Mouse (Mus musculus) neural tube, embryonic 14.5 days (tissue): ENCODE data around the gene Sorbs2. TPM values are rescaled to one million over a fixed set of nuclear protein-coding genes. Genes with fewer than 3 reads are reported as not detected.

ENCODE experiments used
- ATAC-seq: fragments of 200-750 bp; cut with Nextera tagmentation; 2 replicates; pipeline ENCODE4 v1.8.0; 2017; ENCODE audit warnings: low read depth, mild to moderate bottlenecking, moderate TSS enrichment, moderate library complexity
- H3K27ac ChIP-seq: fragments of 300-500 bp; sonication (generic); 2 replicates; pipeline ENCODE4 v1.5.1; 2014; ENCODE audit warnings: low read depth, mild to moderate bottlenecking, control low read depth, low read length, moderate library complexity, mixed read lengths
- H3K27me3 ChIP-seq: fragments of 300-500 bp; sonication (generic); 2 replicates; pipeline ENCODE4 v1.6.1; 2014; ENCODE audit warnings: low read length; ENCODE audit not compliant: control insufficient read depth, insufficient read depth
- H3K36me3 ChIP-seq: fragments of 300-500 bp; sonication (generic); 2 replicates; pipeline ENCODE4 v1.6.1; 2014; ENCODE audit warnings: low read length, mixed read lengths; ENCODE audit not compliant: control insufficient read depth, insufficient read depth
- H3K4me1 ChIP-seq: fragments of 300-500 bp; sonication (generic); 2 replicates; pipeline ENCODE4 v1.6.1; 2014; ENCODE audit warnings: low read length; ENCODE audit not compliant: control insufficient read depth, insufficient read depth
- H3K4me2 ChIP-seq: fragments of 300-500 bp; sonication (generic); 2 replicates; pipeline ENCODE4 v1.6.1; 2014; ENCODE audit warnings: mild to moderate bottlenecking, low read depth, low read length, control low read depth
- H3K4me3 ChIP-seq: fragments of 300-500 bp; sonication (generic); 2 replicates; pipeline ENCODE4 v1.5.1; 2014; ENCODE audit warnings: low read depth, low read length, control low read depth, mixed read lengths
- H3K9ac ChIP-seq: fragments of 300-500 bp; sonication (generic); replicated peaks from 2 replicates; pipeline ENCODE4 v1.6.1; 2014; ENCODE audit warnings: low read depth, mild to moderate bottlenecking, control low read depth, low read length, mixed read lengths
- H3K9me3 ChIP-seq: fragments of 300-500 bp; sonication (generic); 2 replicates; pipeline ENCODE4 v1.6.1; 2016; ENCODE audit warnings: low read length; ENCODE audit not compliant: control insufficient read depth
- WGBS: fragments of 180-500 bp; shearing (Covaris S2); extraction: QIAGEN DNeasy Blood & Tissue Kit; methylation state at CpG from one replicate; pipeline ENCODE4 v1.1.7; 2014; 5-methylcytosine and 5-hydroxymethylcytosine counted together
- polyA plus RNA-seq: library from polyadenylated mRNA; unstranded; fragments of >200 nt; fragmentation: Nextera tagmentation; extraction: Ambion mirVana; gene quantifications from 2 replicates; pipeline ENCODE4 v1.2.1, GENCODE M21; 2014

Sorbs2 gene
- polyA plus RNA-seq, 1 experiment from 2014 or later: 83.2 TPM

GRCm38 (mm10) chr8:45675821-45676279, 168.3 kb downstream of the Sorbs2 start:
- no peak overlapping the region for H3K4me2 ChIP-seq
- ATAC-seq: peak; percentile 73
- H3K27me3 ChIP-seq: no peaks in the 10 kb centered on the region
- H3K4me3 ChIP-seq: no peak overlapping the region
- H3K4me1 ChIP-seq: peaks cover 6% of the 10 kb centered on the region; the same call in 1 of the 2 replicates
- H3K9me3 ChIP-seq: no peaks in the 10 kb centered on the region
- no peak overlapping the region for H3K9ac ChIP-seq
- peak overlapping the region; percentile 62; the same call in 1 of the 2 replicates for H3K27ac ChIP-seq
- WGBS: 12% methylated on average over 6 of the region's 6 CpGs
- H3K36me3 ChIP-seq: no peaks in the 10 kb centered on the region

DNA sequence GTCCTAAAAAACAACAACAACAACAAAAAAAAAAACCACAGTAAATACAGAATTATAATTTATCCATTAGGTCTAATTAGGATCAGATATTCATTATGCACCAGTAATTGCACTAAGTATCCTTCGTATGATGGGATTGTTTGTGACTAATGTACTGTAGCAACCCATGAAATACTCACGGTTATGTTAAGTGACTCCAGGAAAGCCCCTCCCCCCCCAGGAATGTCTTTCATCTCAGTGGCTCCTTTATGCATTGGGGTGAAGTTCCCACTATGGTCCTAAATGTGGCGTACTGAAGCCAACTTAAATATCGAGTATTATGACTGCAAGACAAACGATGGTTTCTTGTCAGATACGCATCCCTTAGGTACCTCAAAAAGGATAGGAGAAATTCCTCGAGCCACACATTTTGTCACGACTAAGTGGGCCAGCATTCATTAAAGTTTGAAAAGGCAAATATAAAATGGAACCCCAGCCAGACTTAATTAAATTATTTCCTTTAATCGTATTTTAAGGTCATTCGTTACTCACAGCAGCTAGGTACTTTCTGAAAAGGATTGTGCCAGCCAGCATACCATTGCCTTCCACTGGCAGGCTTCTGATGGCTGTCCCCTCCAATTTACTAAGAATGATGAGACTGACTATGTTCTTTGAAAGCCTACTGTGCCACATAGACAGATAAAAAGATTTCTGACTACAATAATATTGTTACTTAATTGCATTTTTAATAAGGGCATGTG, 169.7 kb downstream of the Sorbs2 start:
- Histone ChIP-seq H3K27me3 (no peaks in the 10 kb centered on the region), H3K27ac (no peak overlapping the region), H3K4me3 (no peak overlapping the region), H3K4me2 (no peak overlapping the region), H3K9ac (no peak overlapping the region), H3K4me1 (peaks cover 6% of the 10 kb centered on the region; the same call in 1 of the 2 replicates), H3K36me3 (no peaks in the 10 kb centered on the region), H3K9me3 (no peaks in the 10 kb centered on the region)
- WGBS: 26% methylated on average over 10 of the region's 10 CpGs
- no peak for ATAC-seq

GRCm38 (mm10) chr8:45677854-45678241, 170.3 kb downstream of the Sorbs2 start:
- Histone ChIP-seq H3K9me3 (no peaks in the 10 kb centered on the region), H3K27ac (no peak overlapping the region), H3K4me3 (no peak overlapping the region), H3K9ac (no peak overlapping the region), H3K4me1 (peaks cover 6% of the 10 kb centered on the region; the same call in 1 of the 2 replicates), H3K36me3 (no peaks in the 10 kb centered on the region), H3K27me3 (no peaks in the 10 kb centered on the region), H3K4me2 (no peak overlapping the region)
- no peak for ATAC-seq
- WGBS: 32% methylated on average over 3 of the region's 3 CpGs

- Histone ChIP-seq H3K36me3 (no peaks in the 10 kb centered on the region), H3K9ac (no peak overlapping the region), H3K4me2 (no peak overlapping the region), H3K4me1 (no peaks in the 10 kb centered on the region; the same call in 1 of the 2 replicates), H3K27me3 (no peaks in the 10 kb centered on the region), H3K27ac (no peak overlapping the region), H3K4me3 (no peak overlapping the region), H3K9me3 (no peaks in the 10 kb centered on the region)
- WGBS: 87% methylated on average over 3 of the region's 3 CpGs
- ATAC-seq: no peak
These were observed 173.6 kb downstream of the Sorbs2 start for GRCm38 (mm10) chr8:45681171-45681570.

DNA sequence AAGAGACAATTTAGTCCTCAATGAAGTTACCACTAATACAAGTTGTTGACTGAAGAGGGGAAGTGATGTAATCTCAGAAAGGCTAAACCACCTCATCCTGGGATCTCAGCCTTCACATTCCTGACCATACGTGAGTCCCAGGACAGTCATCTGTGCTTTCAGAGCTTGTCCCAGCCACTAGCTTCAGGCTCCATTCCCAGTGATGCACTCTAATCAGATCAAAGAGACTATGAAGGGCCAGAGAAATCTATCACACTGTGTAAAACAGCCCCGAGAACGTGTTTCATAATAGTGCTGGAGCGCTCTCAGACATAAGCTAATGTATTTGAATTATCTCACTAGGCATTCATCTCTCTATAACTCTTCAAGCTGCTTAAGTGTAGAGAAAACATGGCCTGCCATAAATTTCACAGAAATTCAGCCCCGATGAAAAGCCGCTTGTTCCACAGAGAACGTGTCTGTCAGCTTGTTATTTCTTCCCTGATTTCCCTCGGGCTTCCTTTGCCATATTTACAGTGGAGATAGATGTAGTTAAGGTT, 175.3 kb downstream of the Sorbs2 start:
- Histone ChIP-seq H3K27me3 (no peaks in the 10 kb centered on the region), H3K4me2 (no peak overlapping the region), H3K4me3 (no peak overlapping the region), H3K27ac (no peak overlapping the region), H3K9ac (no peak overlapping the region), H3K9me3 (no peaks in the 10 kb centered on the region), H3K36me3 (no peaks in the 10 kb centered on the region), H3K4me1 (peaks cover 5% of the 10 kb centered on the region)
- WGBS: 47% methylated on average over 8 of the region's 8 CpGs
- ATAC-seq: peak; percentile 43; the same call in 1 of the 2 replicates

DNA sequence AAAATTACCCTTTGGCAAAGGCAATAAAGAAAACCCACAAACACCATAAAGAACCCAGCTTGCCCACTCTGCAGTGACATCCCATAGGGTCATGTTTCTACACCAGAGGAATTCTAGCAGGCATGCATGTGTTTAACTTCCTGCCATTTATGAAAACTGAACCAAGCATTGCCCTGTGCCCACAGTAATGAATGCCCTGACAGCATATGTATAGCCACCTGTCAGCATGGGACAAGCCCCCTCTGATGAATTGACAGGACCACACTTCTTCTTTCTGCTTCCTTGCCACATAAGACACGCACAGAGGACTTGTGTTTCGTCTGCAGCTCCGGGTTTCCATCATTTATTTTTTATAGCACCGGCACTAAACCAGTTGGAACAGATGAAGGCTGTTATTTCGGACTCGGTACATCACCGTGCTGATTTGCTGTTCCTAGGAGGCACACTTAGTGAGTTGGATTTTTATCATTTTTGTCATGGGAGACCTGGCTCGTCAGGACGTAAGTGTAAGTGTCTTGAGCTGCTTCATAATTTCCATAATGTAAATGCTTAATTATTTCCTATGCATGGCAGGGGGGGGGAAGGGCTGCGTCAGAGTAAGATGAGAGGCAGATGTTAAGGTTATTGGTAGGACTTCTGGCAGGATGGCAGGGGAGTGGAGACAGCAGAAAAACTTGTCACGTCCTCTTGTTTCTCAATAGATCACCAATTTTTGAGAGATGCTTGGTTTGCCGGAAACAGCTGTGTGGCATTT, 180.5 kb downstream of the Sorbs2 start:
- peaks cover 19% of the 10 kb centered on the region for H3K4me1 ChIP-seq
- no peaks in the 10 kb centered on the region for H3K9me3 ChIP-seq
- H3K27ac ChIP-seq: peak overlapping the region; percentile 39
- ATAC-seq: peak; percentile 82
- no peak overlapping the region for H3K9ac ChIP-seq
- H3K4me2 ChIP-seq: peak overlapping the region; percentile 26
- H3K4me3 ChIP-seq: no peak overlapping the region
- WGBS: 26% methylated on average over 12 of the region's 12 CpGs
- H3K27me3 ChIP-seq: no peaks in the 10 kb centered on the region
- no peaks in the 10 kb centered on the region for H3K36me3 ChIP-seq

DNA sequence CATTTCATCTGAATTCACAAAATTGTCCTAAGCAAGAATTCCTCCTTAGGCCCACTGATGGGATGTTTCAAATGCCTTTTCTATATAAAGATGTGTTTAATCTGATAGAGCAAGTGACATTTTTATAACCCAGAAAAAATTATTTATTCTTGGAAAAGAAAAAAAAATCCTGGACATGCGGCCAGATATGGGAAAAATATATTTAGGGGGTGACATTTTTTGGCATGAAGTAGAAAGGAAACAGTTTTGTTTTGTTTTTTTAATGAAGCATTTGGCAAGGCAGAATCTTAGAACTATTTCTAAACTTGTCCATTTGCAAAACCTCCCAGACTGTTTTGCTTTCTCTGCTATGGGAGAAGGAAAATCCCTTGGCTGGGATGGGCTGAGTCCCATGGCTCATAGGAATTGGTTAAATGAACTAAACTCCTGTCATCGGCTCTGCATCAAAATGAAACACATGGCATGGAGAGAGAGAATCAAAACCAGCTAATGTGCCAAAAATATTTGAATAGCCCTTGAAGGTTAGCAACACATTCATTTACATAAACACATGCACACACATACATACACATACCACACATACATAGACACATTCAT, 182.1 kb downstream of the Sorbs2 start:
- Histone ChIP-seq H3K4me2 (no peak overlapping the region), H3K4me3 (no peak overlapping the region), H3K9me3 (no peaks in the 10 kb centered on the region), H3K27me3 (no peaks in the 10 kb centered on the region), H3K4me1 (peaks cover 19% of the 10 kb centered on the region), H3K27ac (no peak overlapping the region), H3K36me3 (no peaks in the 10 kb centered on the region), H3K9ac (no peak overlapping the region)
- 69% methylated on average over 2 of the region's 2 CpGs for WGBS
- ATAC-seq: no peak

DNA sequence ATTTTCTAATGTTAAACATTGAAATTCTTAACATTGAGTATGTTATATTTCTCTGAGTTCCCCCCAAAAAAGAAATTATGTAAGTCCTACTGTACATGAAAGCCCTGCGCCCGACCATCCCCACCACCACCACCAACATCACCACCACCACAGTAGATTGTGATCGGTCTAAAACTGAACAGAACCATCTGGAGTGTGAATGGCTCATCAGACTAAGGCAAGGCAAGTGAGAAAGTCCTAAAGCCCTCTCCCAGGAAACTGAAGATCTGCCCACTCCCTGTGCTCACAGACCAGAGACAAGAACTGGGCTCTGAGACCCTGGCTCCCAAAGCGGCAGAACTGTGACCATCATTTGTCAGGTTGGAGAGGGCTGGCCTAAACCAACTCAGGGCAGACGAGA, 192.5 kb downstream of the Sorbs2 start:
- H3K4me2 ChIP-seq: no peak overlapping the region
- no peaks in the 10 kb centered on the region for H3K27me3 ChIP-seq
- H3K27ac ChIP-seq: no peak overlapping the region
- ATAC-seq: no peak
- no peaks in the 10 kb centered on the region for H3K4me1 ChIP-seq
- H3K36me3 ChIP-seq: no peaks in the 10 kb centered on the region
- H3K4me3 ChIP-seq: no peak overlapping the region
- WGBS: 95% methylated on average over 5 of the region's 5 CpGs
- no peaks in the 10 kb centered on the region for H3K9me3 ChIP-seq
- no peak overlapping the region for H3K9ac ChIP-seq
